Mouse (Mus musculus) heart, embryonic 13.5 days (tissue): ENCODE measurements around the gene Elmsan1. TPM values are rescaled to one million over a fixed set of nuclear protein-coding genes. Genes with fewer than 3 reads are reported as not detected.

Experiments used
- polyA plus RNA-seq: library from polyadenylated mRNA; unstranded; fragments of >200 nt; fragmentation: Nextera tagmentation; extraction: Ambion mirVana; gene quantifications from 2 replicates; pipeline ENCODE4 v1.2.1, GENCODE M21; 2015

Gene Elmsan1
- polyA plus RNA-seq, 1 experiment from 2014 or later: 6.8 TPM

Other genes with a start within 250 kb of the Elmsan1 start
- gene Heatr4, start 234.0 kb downstream of the Elmsan1 start, polyA plus RNA-seq: not detected in 2 replicates
- 55.7 and 61.2 TPM in 2 replicates for gene Acot2, start 231.0 kb downstream of the Elmsan1 start, polyA plus RNA-seq
- gene Acot1, start 209.4 kb downstream of the Elmsan1 start, polyA plus RNA-seq: 20.8 and 22.4 TPM in 2 replicates
- gene Acot4, start 180.5 kb downstream of the Elmsan1 start, polyA plus RNA-seq: 0.19 and 0.66 TPM in 2 replicates
- not detected in 2 replicates for gene Gm49366, start 179.9 kb downstream of the Elmsan1 start, polyA plus RNA-seq
- gene Acot3, start 166.7 kb downstream of the Elmsan1 start, polyA plus RNA-seq: 0.20 and 0.52 TPM in 2 replicates
- 0.14 TPM in 1 of 2 replicates, not detected in the other for gene Acot5, start 149.6 kb downstream of the Elmsan1 start, polyA plus RNA-seq
- 0.71 and 0.74 TPM in 2 replicates for gene Acot6, start 118.2 kb downstream of the Elmsan1 start, polyA plus RNA-seq
- gene Dnal1, start 104.5 kb downstream of the Elmsan1 start, polyA plus RNA-seq: 2.2 and 2.6 TPM in 2 replicates
- gene Pnma1, start 70.4 kb downstream of the Elmsan1 start, polyA plus RNA-seq: 0.48 and 0.65 TPM in 2 replicates
- 58.0 and 65.3 TPM in 2 replicates for gene Ptgr2, start 66.4 kb upstream of the Elmsan1 start, polyA plus RNA-seq
- gene Zfp410, start 98.0 kb upstream of the Elmsan1 start, polyA plus RNA-seq: 52.0 and 58.0 TPM in 2 replicates
- 65.9 and 73.0 TPM in 2 replicates for gene Coq6, start 142.8 kb upstream of the Elmsan1 start, polyA plus RNA-seq
- gene Fam161b, start 143.0 kb upstream of the Elmsan1 start, polyA plus RNA-seq: 4.6 and 4.9 TPM in 2 replicates
- 23.1 and 26.9 TPM in 2 replicates for gene Entpd5, start 190.1 kb upstream of the Elmsan1 start, polyA plus RNA-seq
- gene Bbof1, start 190.2 kb upstream of the Elmsan1 start, polyA plus RNA-seq: 0.62 and 1.6 TPM in 2 replicates
- gene Rnf113a2, start 198.3 kb upstream of the Elmsan1 start, polyA plus RNA-seq: 19.5 and 21.5 TPM in 2 replicates
- 36.1 and 38.5 TPM in 2 replicates for gene Aldh6a1, start 232.1 kb upstream of the Elmsan1 start, polyA plus RNA-seq
- 12.9 and 13.5 TPM in 2 replicates for gene Lin52, start 232.5 kb upstream of the Elmsan1 start, polyA plus RNA-seq